In genomic region chr5:122693431-122694207, GRCm38 (mm10) we compare ENCODE assay signal across 8 mouse cellular contexts. TPM values are rescaled to one million over a fixed set of nuclear protein-coding genes. Genes with fewer than 3 reads are reported as not detected.
A peak's percentile ranks its signal among the peaks of the same experiment; 100 is the strongest.
DNase-seq lines count a peak whose midpoint lies in the region; ATAC-seq lines count a peak whose summit lies in the region.

No protein-coding gene starts in this region.

- no peaks in the 10 kb centered on the region for H3K27me3 ChIP-seq in hindbrain, embryonic 13.5 days
- H3K27me3 ChIP-seq in midbrain, embryonic 15.5 days (replicated peaks), result no peaks in the 10 kb centered on the region

- no peak overlapping the region for H3K4me2 ChIP-seq in hindbrain, embryonic 13.5 days
- no peak overlapping the region for H3K4me2 ChIP-seq in midbrain, embryonic 15.5 days

- ATAC-seq in frontal cortex, adult (ENCODE audit: low TSS enrichment), result peak; percentile 67; the same call in 1 of the 2 replicates
- peak; percentile 93 for ATAC-seq in hindbrain, embryonic 13.5 days (ENCODE audit: low FRiP score)
- ATAC-seq in midbrain, embryonic 15.5 days (replicated peaks), result no peak
- ATAC-seq in erythroid progenitor cell, adult 5-6 weeks (replicated peaks; ENCODE audit: low FRiP score, poor library complexity, severe bottlenecking), result no peak
- ATAC-seq in inflammation-experienced regulatory T-cells, adult 6 months, result no peak

- H3K4me3 ChIP-seq in hindbrain, embryonic 13.5 days, result no peak overlapping the region
- no peak overlapping the region for H3K4me3 ChIP-seq in midbrain, embryonic 15.5 days

- peak overlapping the region; percentile 66 for H3K27ac ChIP-seq in hindbrain, embryonic 13.5 days
- peak overlapping the region; percentile 22; the same call in 1 of the 2 replicates for H3K27ac ChIP-seq in midbrain, embryonic 15.5 days

- H3K36me3 ChIP-seq in hindbrain, embryonic 13.5 days, result no peaks in the 10 kb centered on the region
- no peaks in the 10 kb centered on the region for H3K36me3 ChIP-seq in midbrain, embryonic 15.5 days (replicated peaks)

- DNase-seq in frontal cortex, postnatal 25 days (ENCODE audit: low spot score in 2 of 2), result no peak
- DNase-seq in ZHBTc4 (ENCODE audit: low read depth, low spot score), result peak; percentile 49
- DNase-seq in urinary bladder, postnatal 25 days (ENCODE audit: low spot score), result no peak

- no peak overlapping the region for H3K9ac ChIP-seq in hindbrain, embryonic 13.5 days
- no peak overlapping the region for H3K9ac ChIP-seq in midbrain, embryonic 15.5 days

- 18% methylated on average over 13 of the region's 13 CpGs for WGBS in hindbrain, embryonic 13.5 days
- WGBS in midbrain, embryonic 15.5 days, result 23% methylated on average over 13 of the region's 13 CpGs

- H3K9me3 ChIP-seq in hindbrain, embryonic 13.5 days, result no peaks in the 10 kb centered on the region
- H3K9me3 ChIP-seq in midbrain, embryonic 15.5 days, result no peaks in the 10 kb centered on the region

- H3K4me1 ChIP-seq in hindbrain, embryonic 13.5 days (replicated peaks), result peaks cover 17% of the 10 kb centered on the region; the same call in 1 of the 2 replicates
- H3K4me1 ChIP-seq in midbrain, embryonic 15.5 days, result peaks cover 4% of the 10 kb centered on the region

RNA-seq across cellular contexts. Expression of gene P2rx4, which starts 13.7 kb away (rescaled TPM):
- polyA plus RNA-seq in hindbrain, embryonic 13.5 days (2015; fragmentation: Nextera tagmentation; extraction: Ambion mirVana), result 16.7 and 17.3 TPM in 2 replicates
- polyA plus RNA-seq in midbrain, embryonic 15.5 days (2015; fragmentation: Nextera tagmentation; extraction: Ambion mirVana), result 14.5 and 14.7 TPM in 2 replicates
- 8.4 and 20.5 TPM in 2 replicates for total RNA-seq in erythroid progenitor cell, adult 5-6 weeks (2015; ENCODE audit: low replicate concordance)
- 4.6 and 5.1 TPM in 2 replicates for total RNA-seq in erythroid progenitor cell, adult 5-6 weeks (2017; ENCODE audit: low replicate concordance)
- 10 to 100 TPM; 24.6 to 46.1 (median 34.3) TPM for polyA plus RNA-seq in inflammation-experienced regulatory T-cells, adult 6 months (2017; shearing (Covaris generic))

RNA-seq across cellular contexts. Expression of gene P2rx7, which starts 49.9 kb away (rescaled TPM):
- polyA plus RNA-seq in hindbrain, embryonic 13.5 days (2015; fragmentation: Nextera tagmentation; extraction: Ambion mirVana), result 5.6 and 6.5 TPM in 2 replicates
- polyA plus RNA-seq in midbrain, embryonic 15.5 days (2015; fragmentation: Nextera tagmentation; extraction: Ambion mirVana), result 2.9 and 3.0 TPM in 2 replicates
- 5.4 and 8.3 TPM in 2 replicates for total RNA-seq in erythroid progenitor cell, adult 5-6 weeks (2015; ENCODE audit: low replicate concordance)
- 0.23 and 1.2 TPM in 2 replicates for total RNA-seq in erythroid progenitor cell, adult 5-6 weeks (2017; ENCODE audit: low replicate concordance)
- 100 to 1,000 TPM in 1 of 3 experiments, 10 to 100 TPM in 2; 53.2 to 109 (median 90.0) TPM for polyA plus RNA-seq in inflammation-experienced regulatory T-cells, adult 6 months (2017; shearing (Covaris generic))

Comparison
In these comparisons a context has a peak if more than half of its experiments do, and no peak if none do; other contexts are left out.
1. ATAC-seq: peak in frontal cortex, adult (single experiment) and hindbrain, embryonic 13.5 days (single experiment); none in midbrain, embryonic 15.5 days (single experiment), erythroid progenitor cell, adult 5-6 weeks (single experiment) and inflammation-experienced regulatory T-cells, adult 6 months (single experiment).